Mouse (Mus musculus) T-helper 1 cell (primary cell): Measurements from ENCODE around the gene Zfp180.

Source experiments
- in situ Hi-C: fragments of 300-600 bp; cut with MboI, MseI; formaldehyde crosslinking; loops from one replicate; pipeline ENCODE4 v1.15.1; 2025; ENCODE audit warnings: high pct_unique_total_duplicates

Zfp180 gene

DNA sequence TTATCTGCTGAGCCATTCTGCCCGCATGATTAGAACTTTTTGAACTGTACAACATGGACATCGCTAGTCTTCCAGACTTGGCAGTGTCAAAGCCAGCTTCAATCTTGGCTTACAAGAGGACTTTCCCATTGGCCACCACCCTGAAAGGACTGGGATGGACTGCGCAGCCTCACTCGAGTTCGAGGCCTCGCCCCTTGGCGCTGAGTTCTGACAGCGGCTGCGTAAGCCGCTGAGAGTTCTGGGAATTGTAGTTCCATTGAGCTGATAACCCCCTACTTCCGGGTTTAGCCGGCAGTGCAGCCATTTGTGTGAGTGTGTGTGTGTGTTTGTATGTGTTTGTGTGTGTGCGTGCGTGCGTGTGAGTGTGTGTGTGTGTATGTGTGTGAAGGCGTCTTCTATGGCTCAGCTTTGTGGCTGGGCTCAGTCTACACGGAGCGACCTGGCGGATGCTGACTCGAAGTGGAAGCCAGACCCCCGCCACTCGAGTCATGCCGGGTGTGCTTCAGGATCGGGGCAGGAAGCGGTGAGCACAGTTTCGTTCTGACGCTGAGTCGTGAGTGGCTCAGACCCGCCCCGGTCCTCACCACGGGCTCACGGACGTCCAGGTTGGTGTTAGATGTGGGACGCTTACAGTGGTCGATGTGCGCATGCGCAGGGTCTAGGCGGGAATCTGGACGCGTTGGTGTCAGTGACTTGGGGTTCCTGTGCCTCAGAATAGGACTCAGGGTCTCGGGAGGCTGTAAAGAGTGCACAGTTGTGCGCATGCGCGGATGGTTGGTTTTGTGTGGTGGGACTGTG, at the start of gene Zfp180:
Zfp180 (plus strand) TSS at position 291 of the 798 bp plus-strand sequence.
- in situ Hi-C loops: no loop called here

DNA sequence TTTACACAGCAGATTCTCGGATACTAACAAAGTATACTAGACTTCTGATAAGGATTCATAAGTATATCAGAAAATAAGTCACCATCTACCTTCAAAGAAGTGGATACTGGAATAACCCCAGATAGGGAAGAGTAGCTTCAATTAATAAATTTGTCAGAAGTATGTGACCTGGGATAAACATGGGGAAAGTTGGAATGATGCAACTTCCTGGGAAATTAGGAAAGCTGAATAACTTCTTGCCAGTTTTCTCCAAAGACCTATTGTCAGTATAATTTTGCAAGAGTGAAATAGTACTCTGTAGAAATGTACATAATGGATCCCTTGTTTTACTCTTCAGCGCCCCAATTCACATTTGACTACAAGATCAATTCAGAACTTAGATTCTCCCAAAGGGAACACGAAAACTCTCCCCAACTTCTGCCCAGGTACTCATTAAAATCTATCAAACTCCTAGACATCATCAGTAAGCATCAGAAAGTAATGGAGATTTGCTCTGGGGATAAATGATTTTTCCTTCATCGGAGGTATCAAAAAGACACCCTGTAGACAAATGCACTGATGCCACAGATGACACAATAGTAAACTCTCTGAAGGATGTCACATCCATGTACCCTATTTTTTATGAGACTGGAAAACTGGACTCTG, 28.9 kb upstream of the Zfp180 start, which contains the start of gene Vmn1r183:
Vmn1r183 (plus strand) TSS at position 595 of the 645 bp plus-strand sequence.
- in situ Hi-C loops: no loop called here

DNA sequence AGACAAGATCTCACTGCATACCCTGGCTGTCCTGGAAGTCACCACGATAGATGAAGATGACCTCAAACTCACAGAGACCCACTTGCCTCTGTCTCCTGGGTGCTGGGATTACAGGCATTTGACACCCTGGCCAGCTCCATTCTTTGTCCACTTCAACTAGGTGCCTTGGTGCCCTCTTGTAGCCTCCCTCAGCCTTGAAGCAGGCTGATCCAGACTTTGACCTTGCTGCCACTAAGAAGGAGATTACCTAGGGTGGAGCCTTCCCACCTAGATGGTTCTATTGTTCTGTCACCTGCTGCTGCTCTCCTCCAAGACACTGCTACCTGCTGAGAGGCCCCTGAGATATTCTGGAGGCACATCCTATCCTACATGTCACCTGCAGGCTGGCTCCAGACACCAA, 7.3 kb upstream of the Zfp180 start:
- in situ Hi-C loops: loop anchor here (10.0 kb wide), 1 partner anchor 50 kb away; no protein-coding TSS in a partner anchor

GRCm38 (mm10) chr7:24082457-24083235, 922 bp downstream of the Zfp180 start:
- in situ Hi-C loops: no loop called here

DNA sequence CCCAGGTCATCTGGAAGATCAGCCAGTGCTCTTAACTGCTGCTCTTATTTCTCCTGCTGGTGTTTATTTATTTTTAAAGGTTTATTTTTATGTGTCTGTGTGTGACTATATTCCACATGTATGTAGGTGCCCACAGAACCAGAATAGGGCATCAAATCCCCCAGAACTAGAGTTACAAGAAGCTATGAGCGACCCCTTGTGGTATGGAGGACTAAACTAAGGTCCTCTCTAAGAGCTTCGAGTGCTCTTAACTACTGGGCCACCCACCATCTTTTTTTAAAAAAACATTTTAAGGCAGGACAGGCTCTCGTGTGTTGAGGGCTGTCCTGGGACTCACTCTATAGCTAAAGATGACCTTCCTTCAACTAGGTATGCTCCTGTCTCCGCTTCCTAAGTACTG, 5.1 kb downstream of the Zfp180 start:
- in situ Hi-C loops: no loop called here

DNA sequence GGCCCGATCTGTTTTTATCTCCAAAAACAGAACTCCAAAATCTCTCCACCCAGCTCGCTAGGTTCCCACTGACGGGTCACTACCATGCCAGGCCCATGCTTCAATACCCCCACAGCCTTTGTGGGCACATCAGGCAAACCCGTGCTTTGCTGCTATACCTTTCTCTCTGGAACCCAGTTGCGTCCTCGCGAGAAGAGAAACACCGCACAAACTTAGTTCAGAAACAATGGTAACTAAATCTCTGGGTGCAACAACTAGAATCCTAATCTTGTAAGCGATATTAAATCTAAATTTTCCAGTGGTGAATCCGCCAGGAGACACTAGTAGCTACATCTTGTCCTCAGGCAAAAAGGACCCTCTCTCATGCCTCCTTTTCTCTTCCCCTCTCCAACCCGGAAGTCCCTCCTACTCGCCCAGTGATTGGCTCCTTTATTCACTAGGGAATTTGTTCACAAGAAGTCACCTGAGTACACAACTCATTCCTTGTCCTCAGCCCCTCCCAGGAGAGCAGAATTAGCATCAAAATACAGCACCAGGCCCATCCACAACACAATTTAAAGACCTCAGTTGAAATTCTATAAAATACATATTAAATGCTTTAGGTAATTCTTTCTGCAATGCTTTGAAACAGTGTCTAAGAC, 5.9 kb downstream of the Zfp180 start:
- in situ Hi-C loops: no loop called here

DNA sequence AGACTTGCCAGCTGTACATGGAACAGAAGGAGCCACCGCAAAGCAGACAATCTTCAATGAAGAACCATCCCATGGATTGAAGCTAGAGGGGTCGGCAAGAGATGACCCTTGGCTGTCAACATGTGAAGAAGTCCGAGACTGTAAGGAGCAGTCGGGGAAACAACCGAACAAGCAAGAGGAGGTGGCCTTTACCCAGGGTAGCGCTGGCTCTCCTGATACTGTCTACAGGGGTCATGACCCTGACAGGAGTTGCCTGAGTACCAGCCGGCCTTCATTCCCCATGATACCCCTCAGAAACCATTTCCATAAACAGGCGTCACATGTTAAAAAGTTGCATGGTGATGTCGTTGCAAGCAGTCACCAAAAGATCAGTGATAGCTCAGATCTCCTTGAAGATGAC, 22.7 kb downstream of the Zfp180 start:
- in situ Hi-C loops: no loop called here

- in situ Hi-C loops: no loop called here
Measured at GRCm38 (mm10) chr7:24105144-24105703, 23.5 kb downstream of the Zfp180 start.

GRCm38 (mm10) chr7:24110839-24111238, 29.1 kb downstream of the Zfp180 start:
- in situ Hi-C loops: no loop called here

GRCm38 (mm10) chr7:24111772-24112155, 30.0 kb downstream of the Zfp180 start:
- in situ Hi-C loops: no loop called here

DNA sequence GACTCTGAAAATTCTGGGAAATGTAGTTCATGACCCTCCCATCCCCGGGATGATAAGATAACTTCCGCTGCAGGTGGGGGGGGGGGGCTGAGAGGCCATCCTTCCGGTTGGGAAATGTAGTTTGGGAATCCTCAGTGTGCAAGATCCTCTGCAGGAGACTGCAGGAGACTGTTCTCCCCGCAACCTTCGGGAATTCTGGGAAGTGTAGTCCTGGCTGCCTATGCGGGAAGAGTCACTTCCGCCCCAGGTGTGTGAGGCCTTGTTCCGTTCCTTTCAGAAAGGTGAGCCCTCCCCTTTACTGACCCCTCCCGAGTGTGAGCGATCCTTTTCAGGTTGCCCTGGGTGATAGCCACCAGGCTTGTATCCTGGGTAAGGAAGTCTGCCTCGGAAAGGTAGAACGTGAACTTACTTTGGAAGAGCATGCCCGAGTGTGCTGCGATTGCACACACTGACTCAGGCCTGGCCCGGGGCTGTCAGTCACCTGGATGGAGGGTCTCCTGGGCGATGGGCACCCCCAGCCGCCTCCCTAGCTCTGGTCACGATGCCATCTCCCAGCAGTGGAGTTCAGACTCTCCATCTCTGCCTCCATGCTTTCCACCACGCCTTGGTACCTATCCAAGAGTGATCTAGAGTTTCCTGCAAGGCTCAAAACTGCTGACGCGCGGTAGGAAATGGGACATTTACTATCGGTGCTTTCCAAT, 30.6 kb downstream of the Zfp180 start, which contains the start of gene Zfp112:
Zfp112 (plus strand) TSS at position 159 of the 701 bp plus-strand sequence.
- in situ Hi-C loops: no loop called here

DNA sequence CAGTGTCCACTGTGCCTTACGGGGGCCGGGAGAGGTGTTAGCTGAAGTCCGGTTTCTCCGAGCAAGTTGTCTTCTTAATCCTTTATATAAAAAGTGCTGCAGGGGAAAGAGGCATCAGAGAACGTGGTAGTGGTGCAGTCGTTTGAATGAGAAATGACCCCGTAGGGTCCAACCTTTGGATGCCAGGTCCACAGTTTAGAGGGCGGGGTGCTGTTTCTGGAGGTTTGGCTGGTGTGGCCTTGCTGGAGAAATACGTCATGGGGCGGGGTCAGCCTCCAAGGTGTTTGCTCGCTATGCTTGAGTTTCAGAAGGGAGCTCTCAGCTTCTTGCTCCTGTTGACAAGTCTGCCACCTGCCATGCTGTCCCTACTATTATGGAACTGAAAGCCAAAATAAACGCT, 31.3 kb downstream of the Zfp180 start:
- in situ Hi-C loops: no loop called here

GRCm38 (mm10) chr7:24116655-24117054, 34.9 kb downstream of the Zfp180 start:
- in situ Hi-C loops: no loop called here

- in situ Hi-C loops: no loop called here
Measured at GRCm38 (mm10) chr7:24133425-24133995, 51.8 kb downstream of the Zfp180 start.

GRCm38 (mm10) chr7:24133996-24134828, 52.5 kb downstream of the Zfp180 start, which contains the start of gene Zfp235:
TSS of gene Zfp235 (plus strand) at chr7:24134169.
- in situ Hi-C loops: no loop called here

DNA sequence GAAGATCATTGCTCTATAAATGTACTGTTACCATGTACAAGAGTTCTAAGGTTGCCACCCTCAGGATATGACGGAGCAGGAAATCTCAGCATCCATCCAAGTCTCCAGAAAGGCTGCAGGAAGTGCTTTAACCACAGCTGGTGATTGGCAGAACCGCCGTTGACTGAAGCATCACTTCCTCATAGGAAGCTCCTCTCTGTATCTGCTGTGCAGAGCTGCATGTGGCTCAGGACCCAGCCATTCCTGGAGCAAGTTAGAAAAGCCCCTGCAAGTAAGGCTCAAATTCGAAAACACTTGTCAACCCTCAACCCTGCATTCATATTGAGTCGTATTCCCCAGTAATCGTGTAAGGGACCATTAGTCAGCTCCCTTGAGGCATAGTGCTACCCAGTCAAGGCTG, 60.8 kb downstream of the Zfp180 start:
- in situ Hi-C loops: no loop called here

- in situ Hi-C loops: loop anchor here (5.0 kb wide), 1 partner anchor 134 kb away; no protein-coding TSS in a partner anchor
Measured at GRCm38 (mm10) chr7:24153272-24153671, 71.5 kb downstream of the Zfp180 start.
